Comparison of ENCODE assay signal across 24 mouse cellular contexts in the genomic region with DNA sequence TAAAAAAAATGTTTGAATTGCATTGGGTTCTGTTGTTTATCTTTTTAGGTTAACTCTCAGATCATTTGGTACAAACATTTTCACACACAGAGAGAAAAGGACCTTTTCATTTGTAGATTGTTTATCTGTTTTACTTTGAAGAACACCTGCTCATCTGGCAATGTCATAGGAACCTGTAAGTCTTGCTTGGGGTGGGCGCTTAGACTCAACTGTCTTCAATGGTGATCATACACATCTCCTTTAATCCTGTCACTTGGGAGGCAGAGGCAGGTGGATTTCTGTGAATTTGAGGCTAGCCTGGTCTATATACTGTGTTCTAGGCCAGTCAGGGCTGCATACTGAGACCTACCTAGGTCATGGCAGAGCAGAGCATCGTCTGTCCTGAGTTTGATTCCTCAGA.
"Had no signal": no experiment of that assay in that cellular context is flagged by ENCODE, and none has a peak within 500 bp of the region (broad histone marks: within the 10 kb centered on the region; RNA-seq: fewer than 3 reads in every experiment).

No protein-coding gene starts in this region.

- H3K27me3 ChIP-seq: heart, embryonic 12.5 days; hindbrain, embryonic 13.5 days; hindbrain, embryonic 15.5 days; kidney, embryonic 15.5 days; limb, embryonic 13.5 days; limb, embryonic 15.5 days had no signal

- H3K9me3 ChIP-seq: heart, embryonic 10.5 days; hindbrain, embryonic 13.5 days; hindbrain, embryonic 15.5 days; kidney, embryonic 15.5 days; limb, embryonic 13.5 days; limb, embryonic 15.5 days had no signal

- ATAC-seq: forebrain, postnatal 0 days; hindbrain, postnatal 0 days; intestine, embryonic 16.5 days had no signal

- H3K27ac ChIP-seq: heart, embryonic 10.5 days; hindbrain, embryonic 13.5 days; hindbrain, embryonic 15.5 days; hindbrain, postnatal 0 days; kidney, postnatal 0 days; limb, embryonic 13.5 days; limb, embryonic 15.5 days had no signal

- H3K4me3 ChIP-seq: heart, embryonic 10.5 days; heart, embryonic 12.5 days; hindbrain, embryonic 13.5 days; hindbrain, embryonic 15.5 days; kidney, embryonic 15.5 days; limb, embryonic 13.5 days; limb, embryonic 15.5 days had no signal

- H3K4me1 ChIP-seq: heart, embryonic 10.5 days; heart, embryonic 12.5 days; hindbrain, embryonic 13.5 days; hindbrain, embryonic 15.5 days; limb, embryonic 15.5 days had no signal

- H3K9ac ChIP-seq: forebrain, postnatal 0 days; heart, embryonic 12.5 days; hindbrain, embryonic 13.5 days; hindbrain, embryonic 15.5 days; kidney, embryonic 15.5 days; limb, embryonic 13.5 days; limb, embryonic 15.5 days had no signal

- DNase-seq: forebrain, postnatal 0 days; gastrocnemius, postnatal 14 days; gastrocnemius, postnatal 36 days; heart, adult 18-20 months; heart, postnatal 14 days; heart, postnatal 36 days; kidney, adult 11 months; kidney, adult 2 months; kidney, adult 9 months; kidney, postnatal 14 days; kidney, postnatal 36 days; layer of hippocampus, adult 9-11 months; layer of hippocampus, postnatal 36 days; left cerebral cortex, postnatal 4 days had no signal

- H3K4me2 ChIP-seq: heart, embryonic 12.5 days; hindbrain, embryonic 13.5 days; hindbrain, embryonic 15.5 days; kidney, embryonic 15.5 days; limb, embryonic 13.5 days; limb, embryonic 15.5 days had no signal

- H3K36me3 ChIP-seq: heart, embryonic 10.5 days; heart, embryonic 12.5 days; hindbrain, embryonic 13.5 days; hindbrain, embryonic 15.5 days; kidney, embryonic 15.5 days; limb, embryonic 13.5 days; limb, embryonic 15.5 days had no signal
